Mouse (Mus musculus) v-Abl transformed pro-B cells (cell line): ENCODE results near the gene C330007P06Rik.
"Not testable (repeated sequence)": the region's sequence is repeated elsewhere in the genome, so short reads cannot be mapped to it uniquely, and the experiment has no call there.

Source experiments
- in situ Hi-C, 2 experiments: fragments of 400-800 bp; cut with MboI; formaldehyde crosslinking; loops; one replicate each; pipeline ENCODE4 v1.15.1; 2025; ENCODE audit not compliant: unreplicated experiment in 2 of 2

C330007P06Rik gene

DNA sequence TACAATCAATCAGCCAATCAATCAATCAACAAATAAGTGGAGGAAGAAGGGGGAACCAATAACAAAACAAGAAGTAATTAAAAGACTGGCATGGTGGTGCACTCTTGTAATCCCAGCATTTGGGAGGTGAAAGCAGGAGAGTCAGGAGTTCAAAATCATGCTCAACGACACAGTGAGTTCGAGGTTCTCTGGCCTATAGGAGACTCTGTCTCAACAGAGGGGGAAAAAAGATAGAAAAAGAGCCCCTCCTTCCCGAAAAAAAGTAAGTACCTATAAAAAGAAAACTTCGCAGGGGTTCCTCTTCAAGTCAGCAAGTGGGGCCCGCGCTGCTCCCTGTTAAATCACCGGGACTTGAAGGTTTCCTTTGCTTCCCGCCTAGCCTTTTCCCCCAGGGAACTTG is at the start of gene C330007P06Rik, which contains the start of gene Ube2a:
TSS of gene C330007P06Rik (minus strand) at position 347 of the 400 bp plus-strand sequence.
TSS of gene Ube2a (plus strand) at position 136 of the 400 bp plus-strand sequence.
- in situ Hi-C loops, result no loop called here

DNA sequence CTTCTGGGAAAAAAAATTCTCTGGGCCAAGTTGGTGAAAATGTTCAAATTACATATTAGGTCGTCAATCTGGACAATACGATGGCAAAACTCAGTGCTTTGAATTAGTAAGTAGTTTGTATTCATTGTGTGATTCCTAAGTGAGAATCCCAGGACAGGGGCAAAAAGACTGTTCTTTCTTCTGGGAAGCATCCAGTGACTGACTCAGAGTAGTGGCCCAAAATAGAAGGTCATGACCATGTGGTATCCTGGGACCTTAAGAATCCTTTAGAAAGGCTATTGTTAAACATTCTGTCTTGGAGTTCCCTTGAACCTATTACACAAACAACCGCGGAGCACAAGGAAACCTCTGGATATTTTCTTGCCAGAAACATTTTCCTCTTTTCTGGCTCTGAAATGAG is 47.4 kb upstream of the C330007P06Rik start:
- in situ Hi-C loops, result loop anchor here (25.0 kb wide), 2 partner anchors 284 to 384 kb away; partner anchors contain the start of gene Akap17b (in 1 of the 2)

DNA sequence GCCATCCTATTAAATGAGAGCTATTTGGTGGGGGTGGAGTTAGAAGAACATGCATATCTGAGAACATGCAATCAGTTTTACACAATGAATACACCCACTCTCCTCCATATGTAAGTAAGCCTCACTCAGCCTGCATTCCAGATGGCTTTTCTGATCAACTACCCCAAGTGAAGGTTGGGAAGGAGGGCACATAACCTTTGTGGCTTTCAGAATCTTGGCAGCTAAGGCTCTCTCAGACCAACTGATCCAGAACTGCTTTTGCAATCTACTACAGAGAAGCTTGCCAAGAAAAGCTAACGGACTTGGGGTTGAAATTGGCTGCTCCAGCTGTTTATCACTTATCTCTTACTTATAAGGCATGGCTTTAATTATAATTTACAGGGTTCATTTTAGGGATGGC is 43.8 kb upstream of the C330007P06Rik start:
- in situ Hi-C loops, result loop anchor here (25.0 kb wide), 2 partner anchors 280 to 380 kb away; partner anchors contain the start of gene Akap17b (in 1 of the 2)

DNA sequence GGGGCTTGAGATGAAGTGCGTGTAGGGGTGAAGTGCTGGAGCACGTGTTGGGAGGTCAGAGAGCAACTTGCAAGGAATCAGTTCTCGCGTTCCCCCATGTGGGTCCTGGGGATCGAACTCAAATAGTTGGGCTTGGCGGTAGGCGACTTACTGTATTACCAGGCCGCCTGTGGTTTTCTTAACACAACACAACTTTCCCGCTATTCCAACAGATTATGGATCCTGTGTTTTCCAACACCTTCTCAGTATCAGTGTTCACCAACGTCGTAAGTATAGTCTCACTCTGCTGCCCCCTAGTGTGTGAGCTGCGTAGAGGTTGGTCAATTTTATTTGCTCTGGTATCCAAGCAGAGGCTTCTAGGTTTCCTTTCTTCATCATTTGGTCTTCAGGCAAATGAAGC is 37.4 kb upstream of the C330007P06Rik start:
- in situ Hi-C loops, result loop anchor here (25.0 kb wide), 2 partner anchors 274 to 374 kb away; partner anchors contain the start of gene Akap17b (in 1 of the 2)

DNA sequence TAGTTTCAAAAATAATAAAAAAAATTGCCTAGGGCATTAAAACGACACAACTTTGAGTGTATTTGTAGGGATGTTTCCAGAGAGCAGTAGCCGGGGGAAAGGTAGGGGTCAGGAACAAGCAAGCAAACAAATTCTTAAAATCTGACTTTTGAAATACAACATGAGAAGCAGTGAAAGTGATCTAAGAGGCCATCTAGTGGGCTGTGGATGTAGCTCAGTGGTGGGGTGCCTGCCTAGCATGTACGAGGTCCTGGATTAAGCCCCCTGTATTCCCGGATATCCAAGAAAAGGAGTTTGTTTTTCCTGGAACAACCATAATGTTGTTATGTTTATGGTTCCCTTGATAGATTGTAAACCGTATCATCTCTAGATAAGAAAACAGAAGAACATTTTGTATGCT is 32.6 kb upstream of the C330007P06Rik start:
- in situ Hi-C loops, result loop anchor here (5.0 to 25.0 kb wide), 4 partner anchors 74 to 369 kb away; partner anchors contain the start of gene Akap17b (in 2 of the 2)

DNA sequence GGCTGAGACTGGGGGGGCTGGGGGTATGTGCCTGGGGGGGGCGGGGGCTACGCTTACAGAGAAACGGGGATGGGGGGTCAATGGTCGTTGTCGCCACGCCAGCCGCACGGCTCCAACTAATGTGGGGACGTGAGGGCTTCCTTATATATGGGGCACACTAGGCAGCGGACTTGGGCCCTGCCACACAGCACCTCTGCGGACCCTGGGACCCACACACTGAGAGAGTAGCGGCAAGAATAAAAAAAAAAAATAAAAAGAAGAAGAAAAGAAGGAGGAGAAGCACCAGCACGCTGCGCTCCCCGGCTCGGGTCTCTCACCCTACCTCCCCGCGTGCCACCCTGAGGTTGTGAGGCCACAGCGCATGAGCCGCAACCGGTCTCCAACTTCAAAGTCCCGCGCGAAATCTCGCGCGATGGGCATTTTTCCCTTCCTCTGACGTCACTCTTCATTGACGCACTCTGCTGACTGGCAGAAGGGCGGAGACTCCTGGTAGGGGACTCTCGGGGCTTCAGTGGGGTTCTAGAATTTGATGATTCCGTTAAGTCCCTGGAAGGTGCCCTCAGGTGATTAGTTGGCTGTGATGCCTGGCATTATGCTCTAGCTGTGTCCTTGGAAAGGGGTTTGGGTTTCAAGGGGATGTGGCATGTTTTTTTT is 29.3 kb upstream of the C330007P06Rik start:
- in situ Hi-C loops, result loop anchor here (10.0 to 25.0 kb wide), 3 partner anchors 258 to 366 kb away; partner anchors contain the start of gene Akap17b (in 2 of the 2)

DNA sequence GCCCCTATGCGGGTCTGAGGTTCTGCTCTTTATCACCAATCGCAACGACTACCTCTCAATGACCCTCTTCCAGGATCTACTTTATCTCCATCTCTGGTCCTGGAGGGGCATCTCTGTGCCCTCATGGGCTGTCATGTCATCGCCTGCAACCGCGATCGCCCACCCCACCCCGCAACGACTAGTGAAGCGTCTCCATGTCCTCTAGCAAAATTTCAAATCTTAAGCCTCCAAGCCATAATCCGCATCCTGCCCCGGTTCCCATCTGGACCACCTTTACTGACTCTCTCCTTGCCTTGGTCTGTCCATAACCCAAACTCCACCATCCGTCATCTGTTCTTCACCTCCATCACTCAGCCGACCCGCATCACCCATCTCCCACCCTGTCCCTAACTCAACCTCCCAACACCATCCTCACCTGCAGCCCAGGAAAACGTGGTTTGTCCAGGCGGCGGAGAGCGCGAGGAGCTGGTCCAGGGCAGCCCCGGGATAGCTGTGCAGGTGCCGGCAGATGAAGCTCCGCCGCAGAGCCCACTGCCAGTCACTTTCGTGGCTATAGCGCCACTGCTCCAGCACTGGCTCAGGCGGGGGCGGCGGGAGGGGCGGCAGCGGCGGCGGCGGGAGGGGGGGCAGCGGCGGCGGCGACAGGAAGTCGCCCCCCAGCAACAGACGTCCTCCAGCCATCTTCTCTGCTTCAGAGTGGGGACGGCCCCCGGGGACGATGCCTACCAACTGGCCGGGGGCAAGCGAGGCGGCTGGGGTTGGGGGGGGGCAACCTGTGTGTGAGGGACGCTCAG is 28.6 kb upstream of the C330007P06Rik start, which contains the start of gene Nkrf:
TSS of gene Nkrf (minus strand) at position 579 of the 794 bp plus-strand sequence.
- in situ Hi-C loops, result loop anchor here (10.0 to 25.0 kb wide), 3 partner anchors 258 to 365 kb away; partner anchors contain the start of gene Akap17b (in 2 of the 2)

DNA sequence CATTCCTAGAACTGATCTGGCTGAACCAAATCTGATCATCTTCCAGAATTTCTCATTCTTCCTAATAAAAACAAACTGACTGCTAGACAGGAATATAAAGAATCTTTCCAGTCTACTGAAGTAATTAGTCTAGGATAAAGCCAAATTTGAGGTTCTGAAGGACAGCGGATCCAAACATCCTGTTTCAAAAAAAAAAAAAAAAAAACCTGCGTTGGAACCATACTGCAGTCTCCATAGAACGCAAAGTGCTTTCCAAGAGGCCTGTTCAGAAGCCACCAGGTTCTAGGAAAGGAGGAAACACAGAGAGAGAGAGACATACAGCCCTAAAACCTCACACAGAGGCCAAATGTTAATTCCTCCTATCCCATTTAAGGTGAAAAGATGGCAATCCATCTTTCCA is 27.7 kb upstream of the C330007P06Rik start:
- in situ Hi-C loops, result loop anchor here (10.0 to 25.0 kb wide), 3 partner anchors 257 to 364 kb away; partner anchors contain the start of gene Akap17b (in 2 of the 2)

DNA sequence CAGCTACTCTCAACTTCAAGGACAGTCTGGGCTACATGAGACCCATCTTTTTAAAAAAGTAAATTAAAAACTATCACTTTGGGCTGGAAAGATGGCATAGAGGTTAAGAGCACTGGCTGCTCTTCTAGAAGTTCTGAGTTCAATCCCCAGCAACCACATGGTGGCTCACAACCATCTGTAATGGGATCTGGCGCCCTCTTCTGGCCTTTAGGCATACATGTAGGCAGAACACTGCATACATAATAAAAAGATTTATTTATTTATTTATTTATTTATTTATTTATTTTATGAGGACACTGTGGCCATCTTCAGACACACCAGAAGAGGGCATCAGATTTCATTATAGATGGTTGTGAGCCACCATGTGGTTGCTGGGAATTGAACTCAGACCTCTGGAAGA is 25.0 kb upstream of the C330007P06Rik start:
- in situ Hi-C loops, result not testable (repeated sequence)

DNA sequence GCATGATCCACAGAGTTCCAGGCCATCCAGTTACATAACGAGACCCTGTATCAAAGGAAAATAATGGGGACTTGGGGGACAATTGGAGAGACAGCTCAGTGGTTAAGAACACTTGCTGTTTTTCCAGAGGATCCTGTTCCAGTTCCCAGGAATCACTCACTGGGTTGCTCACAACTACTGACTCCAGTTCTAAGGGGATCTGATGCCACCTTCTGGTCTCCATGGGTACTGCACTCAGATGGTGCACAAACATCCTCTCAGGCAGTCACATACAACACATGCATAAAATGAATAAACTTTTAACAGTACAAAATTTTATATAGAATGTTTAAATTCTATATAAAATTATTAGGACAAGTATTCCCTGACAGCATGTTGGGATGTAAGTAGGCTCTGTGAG is 10.8 kb upstream of the C330007P06Rik start:
- in situ Hi-C loops, result loop anchor here (5.0 to 10.0 kb wide), 2 partner anchors 50 to 52 kb away; no protein-coding TSS in a partner anchor

DNA sequence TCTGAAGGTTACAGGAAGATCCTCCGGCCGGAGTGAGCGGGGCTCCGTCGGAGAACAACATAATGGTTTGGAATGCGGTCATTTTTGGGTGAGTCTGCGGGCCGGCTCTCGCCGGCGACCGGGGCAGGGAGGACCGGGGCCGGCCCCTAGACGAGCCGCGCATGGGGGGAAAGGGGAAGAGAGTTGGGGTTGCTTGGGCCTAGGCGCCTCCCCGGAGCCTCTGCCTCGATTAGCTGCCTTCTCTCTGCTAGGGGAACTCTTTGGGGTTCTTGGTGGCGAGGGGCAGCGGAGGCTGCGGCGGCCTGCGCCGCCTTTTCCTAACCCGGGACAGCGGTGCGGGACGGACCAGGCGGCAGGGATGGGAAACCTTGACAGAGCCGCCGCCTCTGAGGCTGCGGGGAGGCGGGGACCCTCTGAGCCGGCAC is 805 bp upstream of the C330007P06Rik start:
- in situ Hi-C loops, result no loop called here

DNA sequence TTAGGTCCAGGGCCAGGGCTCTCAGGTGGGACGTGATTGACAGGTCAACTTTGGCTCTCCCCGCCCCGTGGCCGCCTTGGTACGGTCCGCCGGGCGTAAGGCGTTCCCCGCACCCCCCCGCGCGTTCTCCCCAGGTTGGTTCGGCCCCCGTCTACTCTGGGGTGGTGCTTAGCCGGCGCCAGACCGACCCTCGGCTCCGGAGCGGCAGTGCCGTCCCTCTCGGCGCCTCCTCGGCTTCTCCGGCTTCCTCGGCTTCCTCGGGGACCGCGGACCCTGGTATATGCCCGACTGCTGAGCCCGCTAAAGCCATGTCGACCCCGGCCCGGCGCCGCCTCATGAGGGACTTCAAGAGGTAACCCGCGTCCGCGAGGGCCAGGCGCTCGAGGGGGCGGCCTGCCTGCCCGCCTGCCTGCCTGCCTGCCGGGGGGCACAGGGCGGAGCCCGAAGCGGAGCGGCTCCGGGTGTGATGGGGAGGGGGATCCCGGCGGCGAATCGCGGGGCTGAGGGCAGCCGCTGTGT is 326 bp upstream of the C330007P06Rik start:
- in situ Hi-C loops, result no loop called here

DNA sequence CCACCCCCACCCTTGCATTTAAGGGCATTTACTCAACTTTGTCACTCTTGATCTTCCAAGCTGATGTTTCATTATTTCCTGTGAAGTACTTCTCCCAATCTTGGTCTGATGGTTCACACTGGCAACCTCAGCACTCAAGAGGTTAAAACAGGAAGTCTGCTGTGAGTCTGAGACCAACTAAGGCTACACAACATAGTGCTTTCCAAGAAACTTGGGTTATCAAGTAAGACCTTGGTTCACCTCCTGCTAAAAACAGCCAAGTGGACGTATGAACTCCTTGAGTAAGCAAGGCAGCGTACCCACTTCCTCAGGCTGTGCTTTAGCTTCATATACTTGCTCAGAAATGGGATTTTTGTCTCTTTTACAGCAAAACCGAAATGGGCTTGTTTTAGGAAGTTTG is 3.5 kb downstream of the C330007P06Rik start:
- in situ Hi-C loops, result no loop called here

DNA sequence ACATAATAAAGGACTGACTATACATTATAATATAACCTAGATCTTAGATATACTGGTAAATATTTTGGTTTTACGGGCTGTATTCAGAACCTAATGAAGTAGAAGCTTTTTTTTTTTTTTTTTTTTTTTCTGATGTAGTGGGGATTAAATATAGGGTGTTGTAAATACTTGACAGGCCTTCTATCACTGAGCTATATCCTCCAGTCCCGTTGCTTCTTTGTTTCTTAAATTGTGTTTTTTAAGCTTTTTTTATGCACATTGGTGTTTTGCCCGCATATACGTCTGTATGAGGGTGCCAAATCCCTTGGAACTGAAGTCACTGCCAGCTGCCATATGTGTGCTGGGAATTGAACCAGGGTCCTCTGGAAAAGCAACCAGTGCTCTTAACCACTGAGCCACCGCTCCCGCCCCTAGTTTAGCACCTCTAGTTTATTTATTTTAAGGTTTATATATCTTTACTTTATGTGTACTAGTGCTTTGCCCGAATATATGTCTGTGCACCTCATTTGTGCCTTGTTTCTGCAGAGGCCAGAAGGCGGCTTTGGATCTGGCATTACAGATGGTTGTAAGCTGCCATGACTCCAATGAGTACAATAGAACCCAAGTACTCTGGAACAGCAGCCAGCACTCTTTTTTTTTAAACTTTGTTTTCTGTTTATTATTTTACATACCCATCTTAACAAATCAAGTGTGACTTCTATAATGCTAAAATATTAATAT is 9.1 kb downstream of the C330007P06Rik start:
- in situ Hi-C loops, result no loop called here

DNA sequence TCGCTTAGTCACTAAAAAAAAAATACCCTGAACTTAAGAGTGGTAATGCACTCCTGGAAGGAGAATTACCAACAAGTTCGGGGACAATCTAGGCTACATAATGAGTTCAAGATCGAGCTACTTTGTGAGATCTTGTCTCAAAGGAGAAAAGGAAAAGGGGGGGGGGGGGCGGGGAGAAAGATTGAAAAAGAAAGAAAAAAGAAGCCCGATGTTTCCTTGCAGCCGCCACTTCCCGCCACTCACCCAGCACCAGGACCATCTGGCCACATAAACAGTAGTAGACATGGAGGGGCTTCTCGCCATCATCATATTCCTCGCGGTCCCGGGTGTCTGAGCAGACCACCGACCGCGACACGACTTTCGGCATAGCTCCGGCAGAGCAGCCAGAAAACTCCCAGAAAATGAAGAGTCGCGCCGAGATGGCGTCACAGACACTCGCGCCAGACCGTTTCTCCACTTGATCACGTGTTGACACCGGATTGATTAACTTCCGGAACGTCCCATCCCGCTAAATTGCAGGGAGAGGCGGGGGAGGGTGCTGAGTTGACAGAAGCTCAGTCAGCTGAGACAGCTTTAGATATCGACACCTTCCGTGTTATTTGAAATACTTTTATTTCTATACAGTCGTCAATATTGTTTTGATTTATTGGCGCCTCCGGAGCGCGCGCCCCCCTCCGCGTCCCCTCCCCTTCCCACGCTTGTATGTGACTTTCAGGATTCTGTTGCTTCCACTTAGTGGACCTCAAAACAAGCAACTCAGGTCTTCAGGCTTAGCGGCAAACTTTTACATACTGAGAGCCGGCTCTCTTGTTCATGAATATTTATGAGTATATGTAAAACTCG is 9.9 kb downstream of the C330007P06Rik start:
- in situ Hi-C loops, result no loop called here

DNA sequence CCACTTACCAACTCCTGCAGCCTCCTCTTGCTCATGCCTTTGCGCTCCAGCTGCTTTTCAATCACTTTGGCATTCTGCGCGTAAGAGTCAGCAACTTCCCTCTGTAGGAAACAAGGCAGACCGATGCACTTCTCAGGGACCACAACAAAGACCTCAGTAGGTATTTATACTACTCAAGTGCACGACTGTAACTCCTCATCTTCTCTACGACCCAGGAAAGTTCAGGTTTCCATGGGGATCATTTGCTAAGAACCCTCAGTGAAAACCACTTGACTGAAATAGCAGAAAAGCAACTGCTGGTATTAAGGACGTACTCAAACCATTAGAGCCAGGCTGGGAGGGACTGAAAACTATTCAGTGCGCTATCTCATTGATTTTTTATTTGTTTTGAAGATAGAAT is 21.3 kb downstream of the C330007P06Rik start:
- in situ Hi-C loops, result no loop called here

DNA sequence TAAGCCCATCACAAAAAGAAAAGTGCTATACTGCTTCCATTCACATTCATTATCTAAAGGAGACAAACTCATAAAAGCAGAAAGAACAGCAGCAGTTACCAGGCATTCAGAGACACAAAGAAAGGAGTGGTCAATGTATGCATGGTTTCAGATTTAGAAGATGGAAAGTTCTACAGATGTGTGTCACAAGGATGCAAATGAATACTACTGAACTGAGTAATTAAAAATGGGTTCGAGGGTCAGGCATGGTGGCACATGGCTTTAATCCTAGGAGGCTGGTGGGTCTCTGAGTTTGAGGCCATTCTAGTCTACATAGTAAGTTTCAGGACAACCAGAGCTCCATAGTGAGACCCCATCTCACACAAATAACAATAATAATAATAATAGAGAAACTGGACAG is 26.8 kb downstream of the C330007P06Rik start:
- in situ Hi-C loops, result no loop called here

DNA sequence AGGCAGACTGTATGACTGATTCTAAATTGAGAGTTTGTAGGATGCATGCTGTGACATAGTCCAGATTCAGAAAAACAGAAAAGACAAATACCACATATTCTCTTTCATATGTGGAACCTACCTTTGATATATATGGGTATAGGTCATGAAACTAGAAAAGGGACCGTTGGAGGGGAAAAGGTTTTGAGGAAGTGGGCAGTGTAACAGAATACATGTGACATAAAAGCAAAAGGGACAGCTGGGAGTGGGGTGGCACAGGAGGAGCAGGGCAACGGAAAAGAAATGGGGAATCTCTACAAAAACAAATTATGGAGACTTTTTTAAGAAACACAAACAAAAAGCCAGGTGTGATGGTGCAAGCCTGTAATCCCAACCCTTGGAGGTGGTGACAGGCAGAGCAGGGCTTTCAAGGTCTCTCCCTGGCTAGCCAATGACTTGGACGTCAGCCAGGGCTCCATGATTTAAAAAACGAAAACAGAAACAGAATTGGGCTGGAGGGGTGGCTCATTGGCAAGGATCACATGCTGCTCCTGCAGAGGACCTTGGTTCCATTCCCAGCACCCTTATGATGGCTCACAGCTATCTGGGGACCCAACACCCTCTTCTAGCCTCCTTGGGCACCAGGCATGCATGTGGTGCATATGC is 30.4 kb downstream of the C330007P06Rik start:
- in situ Hi-C loops, result no loop called here

DNA sequence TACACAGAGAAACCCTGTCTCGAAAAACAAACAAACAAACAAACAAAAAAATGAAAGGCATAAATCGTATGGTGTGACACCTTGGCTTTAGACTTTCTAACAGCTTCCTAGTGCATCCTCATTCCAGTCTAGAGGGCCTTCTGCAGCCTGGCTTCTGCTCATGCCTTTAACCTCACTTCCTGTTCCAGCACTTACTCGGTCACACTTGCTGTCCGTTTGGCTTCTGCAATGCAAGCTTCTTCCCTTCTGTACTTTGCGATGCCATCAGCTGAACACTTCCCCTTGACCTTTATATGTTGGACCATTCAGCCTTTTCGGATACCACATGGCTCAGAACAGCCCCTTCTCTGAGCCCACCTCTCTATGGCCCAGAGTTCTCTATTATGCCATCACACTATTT is 32.2 kb downstream of the C330007P06Rik start:
- in situ Hi-C loops, result no loop called here
